Mouse (Mus musculus): ENCODE measurements around the gene Rnf187. TPM values are rescaled to one million over a fixed set of nuclear protein-coding genes. Genes with fewer than 3 reads are reported as not detected.

The Rnf187 gene
- polyA plus RNA-seq (2014; fragmentation: Nextera tagmentation; extraction: Ambion mirVana), result 240 and 258 TPM in 2 replicates

- Histone ChIP-seq H3K4me1 (replicated peaks; ENCODE audit: control insufficient read depth, insufficient read depth, low read length) (peaks cover 18% of the 10 kb centered on the region), H3K9me3 (ENCODE audit: control insufficient read depth, low read length) (no peaks in the 10 kb centered on the region), H3K4me3 (ENCODE audit: low read depth, low read length) (peak within 1 kb of the TSS; percentile 95), H3K9ac (ENCODE audit: low read length) (peak within 1 kb of the TSS; percentile 96), H3K36me3 (ENCODE audit: control insufficient read depth, insufficient read depth, low read length) (peaks cover 33% of the 10 kb centered on the region), H3K4me2 (ENCODE audit: low read length) (peak within 1 kb of the TSS; percentile 88), H3K27ac (ENCODE audit: low read depth) (peak within 1 kb of the TSS; percentile 89), H3K27me3 (replicated peaks; ENCODE audit: control insufficient read depth, insufficient read depth, low read length) (no peaks in the 10 kb centered on the region)
- ATAC-seq (replicated peaks; ENCODE audit: low FRiP score, low TSS enrichment, low read depth) (peak; percentile 98), DNase-seq (ENCODE audit: low spot score) (peak; percentile 94)
- under 1% methylated on average over 88 of the region's 95 CpGs for WGBS
These were observed at the start of gene Rnf187 for GRCm38 (mm10) chr11:58938322-58939087. TSS of gene Rnf187 (minus strand) at chr11:58938916.

- Histone ChIP-seq H3K9me3 (ENCODE audit: control insufficient read depth, low read length) (no peaks in the 10 kb centered on the region), H3K36me3 (ENCODE audit: control insufficient read depth, insufficient read depth, low read length) (peaks cover 81% of the 10 kb centered on the region), H3K4me1 (replicated peaks; ENCODE audit: control insufficient read depth, insufficient read depth, low read length) (peaks cover 2% of the 10 kb centered on the region), H3K4me3 (ENCODE audit: low read depth, low read length) (no peak overlapping the region), H3K4me2 (ENCODE audit: low read length) (no peak overlapping the region), H3K9ac (ENCODE audit: low read length) (no peak overlapping the region), H3K27ac (ENCODE audit: low read depth) (no peak overlapping the region), H3K27me3 (replicated peaks; ENCODE audit: control insufficient read depth, insufficient read depth, low read length) (no peaks in the 10 kb centered on the region)
- WGBS, result 84% methylated on average over 3 of the region's 3 CpGs
- no peak for ATAC-seq (replicated peaks; ENCODE audit: low FRiP score, low TSS enrichment, low read depth)
- no peak for DNase-seq (ENCODE audit: low spot score)
These were observed 46.7 kb upstream of the Rnf187 start for GRCm38 (mm10) chr11:58985299-58985917.

- DNase-seq (ENCODE audit: low spot score), result no peak
- Histone ChIP-seq H3K4me2 (ENCODE audit: low read length) (no peak overlapping the region), H3K4me1 (replicated peaks; ENCODE audit: control insufficient read depth, insufficient read depth, low read length) (peaks cover 10% of the 10 kb centered on the region), H3K36me3 (ENCODE audit: control insufficient read depth, insufficient read depth, low read length) (peaks cover 74% of the 10 kb centered on the region), H3K4me3 (ENCODE audit: low read depth, low read length) (no peak overlapping the region), H3K27ac (ENCODE audit: low read depth) (no peak overlapping the region), H3K9me3 (ENCODE audit: control insufficient read depth, low read length) (no peaks in the 10 kb centered on the region), H3K27me3 (replicated peaks; ENCODE audit: control insufficient read depth, insufficient read depth, low read length) (no peaks in the 10 kb centered on the region), H3K9ac (ENCODE audit: low read length) (no peak overlapping the region)
- WGBS, result 90% methylated on average over 7 of the region's 7 CpGs
- no peak for ATAC-seq (replicated peaks; ENCODE audit: low FRiP score, low TSS enrichment, low read depth)
These were observed 45.9 kb upstream of the Rnf187 start for GRCm38 (mm10) chr11:58984657-58985056.

GRCm38 (mm10) chr11:58983691-58984341 lies 45.1 kb upstream of the Rnf187 start:
- ATAC-seq (replicated peaks; ENCODE audit: low FRiP score, low TSS enrichment, low read depth) (no peak), DNase-seq (ENCODE audit: low spot score) (no peak)
- Histone ChIP-seq H3K27ac (ENCODE audit: low read depth) (no peak overlapping the region), H3K9ac (ENCODE audit: low read length) (no peak overlapping the region), H3K36me3 (ENCODE audit: control insufficient read depth, insufficient read depth, low read length) (peaks cover 65% of the 10 kb centered on the region), H3K4me2 (ENCODE audit: low read length) (no peak overlapping the region), H3K27me3 (replicated peaks; ENCODE audit: control insufficient read depth, insufficient read depth, low read length) (no peaks in the 10 kb centered on the region), H3K4me3 (ENCODE audit: low read depth, low read length) (no peak overlapping the region), H3K4me1 (replicated peaks; ENCODE audit: control insufficient read depth, insufficient read depth, low read length) (peaks cover 18% of the 10 kb centered on the region), H3K9me3 (ENCODE audit: control insufficient read depth, low read length) (no peaks in the 10 kb centered on the region)
- 82% methylated on average over 6 of the region's 6 CpGs for WGBS

GRCm38 (mm10) chr11:58982471-58983097 lies 43.9 kb upstream of the Rnf187 start:
- H3K27me3 ChIP-seq (replicated peaks; ENCODE audit: control insufficient read depth, insufficient read depth, low read length), result no peaks in the 10 kb centered on the region
- H3K27ac ChIP-seq (ENCODE audit: low read depth), result no peak overlapping the region
- ATAC-seq (replicated peaks; ENCODE audit: low FRiP score, low TSS enrichment, low read depth) (no peak), DNase-seq (ENCODE audit: low spot score) (no peak)
- H3K9me3 ChIP-seq (ENCODE audit: control insufficient read depth, low read length), result no peaks in the 10 kb centered on the region
- H3K4me2 ChIP-seq (ENCODE audit: low read length), result no peak overlapping the region
- H3K4me3 ChIP-seq (ENCODE audit: low read depth, low read length), result no peak overlapping the region
- 90% methylated on average over 18 of the region's 18 CpGs for WGBS
- H3K4me1 ChIP-seq (replicated peaks; ENCODE audit: control insufficient read depth, insufficient read depth, low read length), result peaks cover 20% of the 10 kb centered on the region
- H3K36me3 ChIP-seq (ENCODE audit: control insufficient read depth, insufficient read depth, low read length), result peaks cover 53% of the 10 kb centered on the region
- H3K9ac ChIP-seq (ENCODE audit: low read length), result no peak overlapping the region

GRCm38 (mm10) chr11:58981541-58982447 lies 43.1 kb upstream of the Rnf187 start:
- Histone ChIP-seq H3K4me3 (ENCODE audit: low read depth, low read length) (no peak overlapping the region), H3K27ac (ENCODE audit: low read depth) (no peak overlapping the region), H3K9ac (ENCODE audit: low read length) (no peak overlapping the region), H3K4me2 (ENCODE audit: low read length) (no peak overlapping the region), H3K36me3 (ENCODE audit: control insufficient read depth, insufficient read depth, low read length) (peaks cover 45% of the 10 kb centered on the region), H3K27me3 (replicated peaks; ENCODE audit: control insufficient read depth, insufficient read depth, low read length) (no peaks in the 10 kb centered on the region), H3K4me1 (replicated peaks; ENCODE audit: control insufficient read depth, insufficient read depth, low read length) (peaks cover 23% of the 10 kb centered on the region), H3K9me3 (ENCODE audit: control insufficient read depth, low read length) (no peaks in the 10 kb centered on the region)
- DNase-seq (ENCODE audit: low spot score), result no peak
- no peak for ATAC-seq (replicated peaks; ENCODE audit: low FRiP score, low TSS enrichment, low read depth)
- 66% methylated on average over 14 of the region's 14 CpGs for WGBS

GRCm38 (mm10) chr11:58980381-58980990 lies 41.8 kb upstream of the Rnf187 start:
- WGBS, result 64% methylated on average over 5 of the region's 5 CpGs
- no peak for DNase-seq (ENCODE audit: low spot score)
- no peak overlapping the region for H3K9ac ChIP-seq (ENCODE audit: low read length)

More at GRCm38 (mm10) chr11:58980381-58980990, 41.8 kb upstream of the Rnf187 start:
- no peak overlapping the region for H3K4me3 ChIP-seq (ENCODE audit: low read depth, low read length)
- H3K9me3 ChIP-seq (ENCODE audit: control insufficient read depth, low read length), result no peaks in the 10 kb centered on the region
- H3K4me2 ChIP-seq (ENCODE audit: low read length), result no peak overlapping the region
- H3K27ac ChIP-seq (ENCODE audit: low read depth), result no peak overlapping the region
- H3K4me1 ChIP-seq (replicated peaks; ENCODE audit: control insufficient read depth, insufficient read depth, low read length), result peaks cover 24% of the 10 kb centered on the region
- no peak for ATAC-seq (replicated peaks; ENCODE audit: low FRiP score, low TSS enrichment, low read depth)
- no peaks in the 10 kb centered on the region for H3K27me3 ChIP-seq (replicated peaks; ENCODE audit: control insufficient read depth, insufficient read depth, low read length)
- peaks cover 33% of the 10 kb centered on the region for H3K36me3 ChIP-seq (ENCODE audit: control insufficient read depth, insufficient read depth, low read length)

All from intestine, embryonic 14.5 days (tissue).